Mouse (Mus musculus) erythroblast, adult 5-6 weeks (primary cell): ENCODE data around the gene Plekhn1. TPM values are rescaled to one million over a fixed set of nuclear protein-coding genes. Genes with fewer than 3 reads are reported as not detected.

ENCODE experiments used
- ATAC-seq: replicated peaks from 2 replicates; pipeline ENCODE4 v1.8.0; 2016; ENCODE audit warnings: moderate number of reproducible peaks, mild to moderate bottlenecking, moderate TSS enrichment, inconsistent platforms; ENCODE audit not compliant: poor library complexity, low FRiP score, severe bottlenecking
- total RNA-seq, 2 experiments: library from RNA; stranded (forward) in 1 of 2; stranded (reverse) in 1 of 2; fragments of 150-400 nt in 1 of 2; fragments of 200-764, 138-1000 nt in 1 of 2; gene quantifications; 2 replicates each; pipeline versions ENCODE4 v1.2.3 to v1.2.4; 2015 to 2017; ENCODE audit warnings: low replicate concordance in 2 of 2

The Plekhn1 gene
- total RNA-seq, 2 experiments from 2014 or later, result 9.9 to 11.0 TPM

- no peak for ATAC-seq
These were observed 18.5 kb downstream of the Plekhn1 start for GRCm38 (mm10) chr4:156216196-156216595.

GRCm38 (mm10) chr4:156215649-156216048 lies 19.0 kb downstream of the Plekhn1 start, which contains the start of gene Perm1:
Gene Perm1, plus strand, starts transcription at chr4:156215868.
- no peak for ATAC-seq

GRCm38 (mm10) chr4:156213134-156213533 lies 21.5 kb downstream of the Plekhn1 start:
- no peak for ATAC-seq

- no peak for ATAC-seq
These were observed 24.6 kb downstream of the Plekhn1 start for GRCm38 (mm10) chr4:156209963-156210635.

- ATAC-seq, result no peak
These were observed 25.8 kb downstream of the Plekhn1 start for GRCm38 (mm10) chr4:156208872-156209271.

GRCm38 (mm10) chr4:156203413-156204131 lies 31.1 kb downstream of the Plekhn1 start:
- ATAC-seq, result 0 out of 2 replicates have a peak, but pooled peaks have one; percentile 10

GRCm38 (mm10) chr4:156203001-156203412 lies 31.6 kb downstream of the Plekhn1 start, which contains the start of gene AW011738:
Gene AW011738, plus strand, starts transcription at chr4:156203304.
- ATAC-seq, result peak; percentile 73

- ATAC-seq, result peak; percentile 71
These were observed 32.2 kb downstream of the Plekhn1 start for GRCm38 (mm10) chr4:156202462-156202893.

- peak; percentile 13; the same call in 1 of the 2 replicates for ATAC-seq
These were observed 33.8 kb downstream of the Plekhn1 start, which contains the start of gene Isg15 for GRCm38 (mm10) chr4:156200623-156201475. Gene Isg15, minus strand, starts transcription at chr4:156200818.

- ATAC-seq, result peak; percentile 75
These were observed 36.8 kb downstream of the Plekhn1 start for GRCm38 (mm10) chr4:156197829-156198205.

- ATAC-seq, result peak; percentile 44; the same call in 1 of the 2 replicates
These were observed 37.4 kb downstream of the Plekhn1 start, which contains the start of gene Agrn for GRCm38 (mm10) chr4:156197131-156197828. Gene Agrn, minus strand, starts transcription at chr4:156197488.

GRCm38 (mm10) chr4:156195927-156196870 lies 38.5 kb downstream of the Plekhn1 start:
- no peak for ATAC-seq

- no peak for ATAC-seq
These were observed 40.3 kb downstream of the Plekhn1 start for GRCm38 (mm10) chr4:156194346-156194745.

- ATAC-seq, result no peak
These were observed 40.8 kb downstream of the Plekhn1 start for GRCm38 (mm10) chr4:156193906-156194305.

GRCm38 (mm10) chr4:156193200-156193590 lies 41.5 kb downstream of the Plekhn1 start:
- ATAC-seq, result no peak

- peak; percentile 57 for ATAC-seq
These were observed 42.0 kb downstream of the Plekhn1 start for GRCm38 (mm10) chr4:156192421-156193199.

- ATAC-seq, result no peak
These were observed 45.8 kb downstream of the Plekhn1 start for GRCm38 (mm10) chr4:156188811-156189323.
